Mouse (Mus musculus): ENCODE data around the gene Nlrc5. TPM values are rescaled to one million over a fixed set of nuclear protein-coding genes. Genes with fewer than 3 reads are reported as not detected.
A peak's percentile ranks its signal among the peaks of the same experiment; 100 is the strongest.

Nlrc5 gene
- polyA plus RNA-seq, 1 experiment, result 7.4 TPM

- 93% methylated on average over 15 of the region's 15 CpGs for WGBS
- H3K27ac ChIP-seq (ENCODE audit: insufficient read depth, low read depth, low read length), result no peak overlapping the region
- TF ChIP-seq CTCF (IDR thresholded peaks at IDR 0.05; ENCODE audit: extremely low read depth, insufficient read length, insufficient replicate concordance, low read depth, low read length) (no peak), POLR2A (IDR thresholded peaks at IDR 0.05; ENCODE audit: low read depth, low read length) (no peak)
- no peaks in the 10 kb centered on the region for H3K27me3 ChIP-seq (ENCODE audit: control insufficient read depth, insufficient read depth, low read length)
- H3K4me3 ChIP-seq (ENCODE audit: low read depth, low read length), result peak overlapping the region; percentile 12; the same call in 1 of the 2 replicates
- peaks cover 2% of the 10 kb centered on the region; the same call in 1 of the 2 replicates for H3K4me1 ChIP-seq (ENCODE audit: control insufficient read depth, insufficient read depth, insufficient read length, low read length)
- H3K36me3 ChIP-seq (ENCODE audit: control insufficient read depth, insufficient read depth, low read length), result no peaks in the 10 kb centered on the region
These were observed 1.4 kb downstream of the Nlrc5 start for GRCm38 (mm10) chr8:94435397-94436111.

- no peaks in the 10 kb centered on the region for H3K27me3 ChIP-seq (ENCODE audit: control insufficient read depth, insufficient read depth, low read length)
- H3K4me3 ChIP-seq (ENCODE audit: low read depth, low read length), result no peak overlapping the region
- no peak overlapping the region for H3K27ac ChIP-seq (ENCODE audit: insufficient read depth, low read depth, low read length)
- WGBS, result 87% methylated on average over 5 of the region's 5 CpGs
- peaks cover 2% of the 10 kb centered on the region; the same call in 1 of the 2 replicates for H3K4me1 ChIP-seq (ENCODE audit: control insufficient read depth, insufficient read depth, insufficient read length, low read length)
- TF ChIP-seq CTCF (IDR thresholded peaks at IDR 0.05; ENCODE audit: extremely low read depth, insufficient read length, insufficient replicate concordance, low read depth, low read length) (no peak), POLR2A (IDR thresholded peaks at IDR 0.05; ENCODE audit: low read depth, low read length) (no peak)
- H3K36me3 ChIP-seq (ENCODE audit: control insufficient read depth, insufficient read depth, low read length), result no peaks in the 10 kb centered on the region
These were observed 2.0 kb downstream of the Nlrc5 start for GRCm38 (mm10) chr8:94436112-94436572.

- peaks cover 2% of the 10 kb centered on the region; the same call in 1 of the 2 replicates for H3K4me1 ChIP-seq (ENCODE audit: control insufficient read depth, insufficient read depth, insufficient read length, low read length)
- H3K4me3 ChIP-seq (ENCODE audit: low read depth, low read length), result no peak overlapping the region
- H3K27me3 ChIP-seq (ENCODE audit: control insufficient read depth, insufficient read depth, low read length), result no peaks in the 10 kb centered on the region
- no peaks in the 10 kb centered on the region for H3K36me3 ChIP-seq (ENCODE audit: control insufficient read depth, insufficient read depth, low read length)
- H3K27ac ChIP-seq (ENCODE audit: insufficient read depth, low read depth, low read length), result no peak overlapping the region
- WGBS, result 51% methylated on average over 3 of the region's 3 CpGs
- TF ChIP-seq CTCF (IDR thresholded peaks at IDR 0.05; ENCODE audit: extremely low read depth, insufficient read length, insufficient replicate concordance, low read depth, low read length) (no peak), POLR2A (IDR thresholded peaks at IDR 0.05; ENCODE audit: low read depth, low read length) (no peak)
These were observed 2.7 kb downstream of the Nlrc5 start for GRCm38 (mm10) chr8:94436900-94437299.

DNA sequence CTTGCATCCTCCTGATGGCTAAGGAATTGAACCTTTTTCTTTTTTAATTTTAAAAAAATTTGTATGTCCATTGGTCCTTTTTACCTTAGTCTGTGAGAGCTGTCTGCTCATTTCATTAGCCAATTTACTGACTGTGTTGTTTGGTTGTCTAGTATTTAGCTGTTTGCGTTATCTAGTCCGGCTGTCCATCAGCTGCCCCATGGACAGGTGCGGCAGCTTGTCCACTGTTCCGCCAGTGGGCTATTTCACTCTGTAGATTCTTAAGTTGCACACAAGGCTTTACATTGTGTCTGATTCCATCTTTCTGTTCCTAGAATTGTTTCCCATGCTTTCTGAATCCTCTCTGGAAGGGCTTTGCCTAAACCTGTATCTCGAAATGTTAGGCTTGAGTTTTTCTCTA lies 4.5 kb downstream of the Nlrc5 start:
- WGBS, result 91% methylated on average over 5 of the region's 5 CpGs
- H3K4me3 ChIP-seq (ENCODE audit: low read depth, low read length), result no peak overlapping the region
- peaks cover 7% of the 10 kb centered on the region; the same call in 1 of the 2 replicates for H3K4me1 ChIP-seq (ENCODE audit: control insufficient read depth, insufficient read depth, insufficient read length, low read length)
- H3K27ac ChIP-seq (ENCODE audit: insufficient read depth, low read depth, low read length), result no peak overlapping the region
- TF ChIP-seq POLR2A (IDR thresholded peaks at IDR 0.05; ENCODE audit: low read depth, low read length) (no peak), CTCF (IDR thresholded peaks at IDR 0.05; ENCODE audit: extremely low read depth, insufficient read length, insufficient replicate concordance, low read depth, low read length) (no peak)
- no peaks in the 10 kb centered on the region for H3K36me3 ChIP-seq (ENCODE audit: control insufficient read depth, insufficient read depth, low read length)
- H3K27me3 ChIP-seq (ENCODE audit: control insufficient read depth, insufficient read depth, low read length), result no peaks in the 10 kb centered on the region

DNA sequence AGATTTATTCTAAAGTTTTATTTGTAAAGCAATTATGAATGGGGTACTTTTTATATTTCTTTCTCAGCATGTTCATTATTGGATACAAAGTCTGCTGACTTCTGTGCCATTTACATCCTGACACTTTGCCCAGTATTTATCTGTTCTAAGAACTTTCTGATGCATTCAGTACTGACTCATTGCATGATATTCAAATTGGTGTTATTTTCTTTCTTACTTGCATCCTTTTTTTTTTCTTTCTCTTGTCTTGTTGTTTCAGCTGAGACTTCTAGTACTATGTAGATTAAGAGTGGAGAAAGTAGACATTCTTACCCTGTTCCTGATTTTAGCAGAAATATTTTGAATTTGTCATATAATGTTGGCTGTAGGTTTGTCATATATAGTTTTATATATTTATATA lies 5.5 kb downstream of the Nlrc5 start:
- Histone ChIP-seq H3K27ac (ENCODE audit: insufficient read depth, low read depth, low read length) (no peak overlapping the region), H3K4me1 (ENCODE audit: control insufficient read depth, insufficient read depth, insufficient read length, low read length) (peaks cover 7% of the 10 kb centered on the region; the same call in 1 of the 2 replicates), H3K27me3 (ENCODE audit: control insufficient read depth, insufficient read depth, low read length) (no peaks in the 10 kb centered on the region), H3K4me3 (ENCODE audit: low read depth, low read length) (no peak overlapping the region), H3K36me3 (ENCODE audit: control insufficient read depth, insufficient read depth, low read length) (no peaks in the 10 kb centered on the region)
- TF ChIP-seq CTCF (IDR thresholded peaks at IDR 0.05; ENCODE audit: extremely low read depth, insufficient read length, insufficient replicate concordance, low read depth, low read length) (no peak), POLR2A (IDR thresholded peaks at IDR 0.05; ENCODE audit: low read depth, low read length) (no peak)

- WGBS, result 90% methylated on average over 1 of the region's 1 CpGs
- Histone ChIP-seq H3K27me3 (ENCODE audit: control insufficient read depth, insufficient read depth, low read length) (no peaks in the 10 kb centered on the region), H3K36me3 (ENCODE audit: control insufficient read depth, insufficient read depth, low read length) (no peaks in the 10 kb centered on the region), H3K4me3 (ENCODE audit: low read depth, low read length) (no peak overlapping the region), H3K4me1 (ENCODE audit: control insufficient read depth, insufficient read depth, insufficient read length, low read length) (peaks cover 7% of the 10 kb centered on the region; the same call in 1 of the 2 replicates), H3K27ac (ENCODE audit: insufficient read depth, low read depth, low read length) (no peak overlapping the region)
- TF ChIP-seq POLR2A (IDR thresholded peaks at IDR 0.05; ENCODE audit: low read depth, low read length) (no peak), CTCF (IDR thresholded peaks at IDR 0.05; ENCODE audit: extremely low read depth, insufficient read length, insufficient replicate concordance, low read depth, low read length) (no peak)
These were observed 6.2 kb downstream of the Nlrc5 start for GRCm38 (mm10) chr8:94440389-94440788.

DNA sequence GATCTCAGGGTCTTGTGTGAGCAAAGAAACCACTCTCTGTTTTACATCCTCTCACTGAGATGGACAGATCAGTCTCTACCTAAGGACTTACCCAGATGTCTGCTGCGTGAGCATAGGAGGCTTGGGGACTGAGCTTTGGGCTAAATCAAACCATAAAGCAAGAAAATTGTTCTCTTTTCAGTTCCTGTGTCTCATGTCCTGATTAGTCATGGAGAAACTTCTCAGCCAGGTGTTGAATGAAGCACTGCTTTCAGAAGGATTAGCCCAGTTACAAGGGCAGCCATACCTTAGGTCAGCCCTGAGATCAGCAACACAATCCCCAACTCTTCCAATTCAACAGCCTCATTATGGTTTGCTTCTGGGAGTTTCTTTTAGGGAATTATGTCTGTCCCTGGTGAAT lies 7.5 kb downstream of the Nlrc5 start:
- WGBS, result 91% methylated on average over 1 of the region's 1 CpGs
- TF ChIP-seq POLR2A (IDR thresholded peaks at IDR 0.05; ENCODE audit: low read depth, low read length), result no peak
- peaks cover 7% of the 10 kb centered on the region; the same call in 1 of the 2 replicates for H3K4me1 ChIP-seq (ENCODE audit: control insufficient read depth, insufficient read depth, insufficient read length, low read length)
- no peak overlapping the region for H3K27ac ChIP-seq (ENCODE audit: insufficient read depth, low read depth, low read length)
- no peaks in the 10 kb centered on the region for H3K27me3 ChIP-seq (ENCODE audit: control insufficient read depth, insufficient read depth, low read length)
- H3K4me3 ChIP-seq (ENCODE audit: low read depth, low read length), result no peak overlapping the region
- H3K36me3 ChIP-seq (ENCODE audit: control insufficient read depth, insufficient read depth, low read length), result no peaks in the 10 kb centered on the region

Data from small intestine, adult 2 months (tissue).